Mouse (Mus musculus) myocyte (in vitro differentiated cells): ENCODE measurements at regions not wholly inside any gene's neighbourhood (a gene's known extent, or its start where the extent isn't known, plus 50 kb on each side); places are given as distances from the start of the nearest gene placed in this dataset.

Experiments used
- CEBPB ChIP-seq: IDR thresholded peaks from 2 replicates; pipeline ENCODE4 v1.6.1; 2011; ENCODE audit warnings: mild to moderate bottlenecking, moderate library complexity; ENCODE audit not compliant: poor library complexity, insufficient read depth, severe bottlenecking
- E2F4 ChIP-seq: IDR thresholded peaks from one replicate; pipeline ENCODE4 v1.6.1; 2011; ENCODE audit warnings: mild to moderate bottlenecking, control low read depth, moderate library complexity; ENCODE audit not compliant: insufficient read depth
- MAX ChIP-seq: IDR thresholded peaks from one replicate; pipeline ENCODE4 v1.6.1; 2011; ENCODE audit warnings: low read depth, mild to moderate bottlenecking, control low read depth
- POLR2A ChIP-seq: IDR thresholded peaks from one replicate; pipeline ENCODE4 v1.6.1; 2011; ENCODE audit warnings: low read depth, mild to moderate bottlenecking, control low read depth, moderate library complexity; ENCODE audit not compliant: insufficient read length
- POLR2AphosphoS2 ChIP-seq: IDR thresholded peaks from one replicate; pipeline ENCODE4 v1.6.1; 2011; ENCODE audit warnings: low read depth, control low read depth; ENCODE audit not compliant: insufficient read length
- REST ChIP-seq: IDR thresholded peaks from one replicate; pipeline ENCODE4 v1.6.1; 2011; ENCODE audit warnings: mild to moderate bottlenecking, control low read depth, moderate library complexity; ENCODE audit not compliant: insufficient read depth, insufficient read length
- TCF12 ChIP-seq: IDR thresholded peaks from one replicate; pipeline ENCODE4 v1.6.1; 2011; ENCODE audit warnings: mild to moderate bottlenecking, control low read depth; ENCODE audit not compliant: poor library complexity, insufficient read depth, severe bottlenecking
- USF1 ChIP-seq: IDR thresholded peaks from one replicate; pipeline ENCODE4 v1.6.1; 2011; ENCODE audit warnings: low read depth, mild to moderate bottlenecking, control low read depth, moderate library complexity

GRCm38 (mm10) chr10:117477331-117478201, 97.8 kb upstream of the Cpsf6 start:
- TF ChIP-seq TCF12 (no peak), POLR2A (no peak), E2F4 (no peak), POLR2AphosphoS2 (no peak), USF1 (no peak), REST (no peak), CEBPB (no peak), MAX (no peak)
